Mouse (Mus musculus): ENCODE results near the gene Mcf2l. TPM values are rescaled to one million over a fixed set of nuclear protein-coding genes. Genes with fewer than 3 reads are reported as not detected.
A peak's percentile ranks its signal among the peaks of the same experiment; 100 is the strongest.

The Mcf2l gene
- total RNA-seq, 2 experiments from 2014 or later: 26.0 to 29.3 TPM

DNA sequence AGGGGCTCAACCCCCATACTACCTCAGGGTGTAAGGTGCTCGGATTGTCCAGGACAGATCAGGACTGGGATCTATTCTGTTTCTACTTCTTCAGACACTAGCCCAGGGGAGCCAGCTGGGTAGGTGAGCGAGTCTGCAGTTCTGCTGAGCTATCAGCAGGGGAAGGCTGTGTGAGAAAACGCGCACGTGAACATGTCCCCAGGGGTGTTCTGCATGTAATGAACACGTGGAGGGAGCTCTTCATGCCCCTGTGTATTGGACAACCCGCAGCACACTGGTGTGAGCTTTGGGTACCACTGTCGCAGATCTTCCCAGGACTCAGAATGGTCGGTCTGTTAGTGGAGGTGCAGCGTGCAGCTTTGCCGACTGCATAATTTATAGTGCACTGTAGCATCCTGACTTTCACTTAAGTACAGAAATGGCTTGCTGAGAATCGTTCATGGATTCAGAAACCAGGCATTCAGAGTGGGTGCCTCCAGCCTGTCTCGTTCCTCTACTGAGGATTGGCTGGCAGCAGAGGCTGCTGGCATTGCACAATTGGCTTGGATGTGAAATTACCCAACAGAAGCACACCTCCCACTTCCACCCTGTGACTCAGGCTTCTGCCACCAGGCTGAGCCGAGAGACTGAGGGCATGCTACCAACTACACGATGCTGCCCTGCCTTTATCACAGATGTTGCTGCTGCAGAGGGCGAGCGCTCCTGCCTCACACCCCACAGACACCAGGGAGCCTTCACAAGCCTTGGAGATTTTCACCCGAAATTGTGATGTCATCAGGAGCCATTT is 110.3 kb downstream of the Mcf2l start:
- no peak for DNase-seq
- intact Hi-C loops (cut with DNase I): no loop called here

DNA sequence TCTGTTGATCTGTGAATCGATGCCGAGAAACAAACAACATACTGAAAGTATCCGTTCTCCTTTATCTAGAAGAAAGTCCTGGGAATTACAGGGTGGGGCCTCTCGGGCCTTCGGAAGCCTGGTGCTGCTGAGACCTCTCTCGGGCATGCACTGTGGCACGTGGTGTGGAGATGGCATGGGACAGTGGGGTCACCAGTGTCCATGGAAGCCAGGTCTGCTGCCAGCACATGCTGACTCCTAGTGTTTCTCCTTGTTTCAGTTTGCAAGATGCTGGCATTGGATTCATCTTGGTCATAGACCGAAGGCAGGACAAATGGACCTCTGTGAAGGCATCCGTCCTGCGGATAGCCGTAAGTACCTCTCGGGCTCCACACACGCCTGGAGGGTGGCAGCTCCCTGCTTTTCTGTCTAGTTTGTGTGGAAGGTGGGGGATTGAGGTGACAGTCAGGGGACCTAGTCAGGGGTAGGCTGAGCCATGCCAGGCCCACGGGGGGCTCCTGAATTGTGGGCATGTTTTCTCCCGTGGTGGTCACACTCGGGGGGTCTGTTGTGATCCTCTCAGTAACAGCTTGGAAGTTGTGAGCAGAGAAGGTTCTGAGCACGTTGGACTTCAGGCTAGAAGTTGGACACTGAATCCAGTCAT is 111.1 kb downstream of the Mcf2l start:
- DNase-seq: no peak
- intact Hi-C loops (cut with DNase I): no loop called here

DNA sequence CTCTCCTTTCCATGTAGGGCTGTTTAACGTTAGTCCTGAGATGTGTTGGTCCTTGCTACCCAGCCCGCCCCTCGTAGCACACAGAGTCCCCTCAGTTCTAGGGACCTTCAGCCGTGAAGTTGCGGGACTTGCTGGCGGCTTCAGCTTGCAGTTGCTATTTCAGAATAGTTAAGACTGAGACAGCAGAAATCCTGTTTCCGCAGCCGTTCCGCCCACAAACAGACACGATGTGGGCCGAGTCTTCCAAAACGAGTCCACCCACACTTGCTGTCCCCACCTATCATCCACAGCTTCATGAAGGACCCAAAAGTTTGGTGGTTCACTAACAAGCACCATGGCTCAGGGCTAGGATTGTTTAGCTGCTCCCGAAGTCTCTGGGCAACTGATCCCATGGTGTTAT is 111.7 kb downstream of the Mcf2l start:
- intact Hi-C loops (cut with DNase I): no loop called here
- DNase-seq: no peak

DNA sequence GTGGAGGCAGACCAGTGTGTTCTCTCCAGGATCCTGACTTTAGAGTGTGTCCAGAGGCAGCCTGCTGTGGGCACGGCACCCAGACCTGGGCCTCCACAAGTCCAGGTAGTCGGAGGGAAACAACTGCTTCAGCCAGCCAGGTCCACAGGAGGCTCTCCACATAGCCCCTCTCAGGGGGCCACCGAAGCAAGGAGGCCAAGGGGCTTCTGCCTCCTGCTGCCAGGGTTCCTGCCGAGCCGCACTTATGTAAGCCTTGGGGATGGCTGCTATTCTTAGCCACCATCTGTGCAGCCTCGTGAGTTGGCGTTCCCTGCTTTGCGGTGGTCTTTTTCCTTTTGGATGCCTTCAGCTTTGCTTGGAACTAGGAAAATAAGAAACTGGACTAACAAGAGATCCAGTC is 114.0 kb downstream of the Mcf2l start:
- no peak for DNase-seq
- intact Hi-C loops (cut with DNase I): no loop called here

DNA sequence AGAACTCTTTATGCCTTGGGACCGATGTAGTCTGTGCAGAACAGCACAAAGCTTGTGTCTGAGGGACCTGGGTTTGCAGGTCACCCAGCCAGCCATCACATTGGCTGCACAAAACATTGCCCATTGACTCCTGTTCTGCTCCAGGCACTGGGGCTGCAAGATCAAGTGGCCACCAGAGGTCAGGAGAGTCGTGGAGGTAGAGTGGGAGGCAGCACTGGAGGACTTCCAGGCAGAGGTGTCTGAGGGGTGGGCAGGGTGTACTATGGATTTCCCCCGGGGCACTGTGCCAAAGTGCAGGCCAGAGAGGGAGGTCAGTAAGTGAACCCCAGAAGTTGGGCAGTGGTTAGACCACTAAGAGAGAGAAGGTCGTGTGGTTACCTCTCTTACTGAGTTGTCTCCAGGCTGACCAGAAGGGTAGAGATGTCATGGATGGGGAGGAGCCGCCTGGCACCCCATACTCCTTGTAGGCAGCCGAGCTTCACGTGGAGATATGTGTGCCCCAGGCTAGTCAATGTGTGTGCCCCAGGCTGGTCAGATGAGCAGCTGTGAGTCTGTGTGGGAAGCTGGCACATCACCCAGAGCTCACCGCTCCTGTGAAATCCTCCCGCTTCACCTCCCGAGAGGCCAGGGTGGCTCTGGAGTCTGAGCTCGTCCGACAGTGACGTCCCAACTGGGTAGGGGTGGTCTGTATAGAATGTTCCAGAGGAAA is 115.3 kb downstream of the Mcf2l start:
- intact Hi-C loops (cut with DNase I): no loop called here
- no peak for DNase-seq

DNA sequence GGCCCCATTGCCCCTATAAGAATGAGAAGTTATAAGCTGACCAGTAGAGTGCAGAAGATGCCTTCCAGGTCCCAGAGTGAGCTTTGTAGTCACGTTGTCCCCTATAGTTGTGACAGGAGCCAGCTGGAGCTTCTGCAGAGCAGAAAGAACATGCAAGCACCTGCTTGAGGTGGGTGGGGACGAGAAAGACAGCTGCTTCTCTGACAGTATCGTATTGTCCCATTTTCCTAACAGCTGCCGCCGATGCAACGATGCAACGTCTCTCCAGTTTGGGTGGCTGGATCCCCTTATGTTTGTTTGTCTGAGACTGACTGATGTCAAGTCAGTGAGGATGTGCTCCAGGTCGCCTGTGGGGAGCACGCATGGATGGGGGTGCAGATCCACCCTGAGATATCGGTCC is 117.8 kb downstream of the Mcf2l start:
- DNase-seq: no peak
- intact Hi-C loops (cut with DNase I): loop anchor here (5.0 kb wide), 1 partner anchor 61 kb away; no protein-coding TSS in a partner anchor

DNA sequence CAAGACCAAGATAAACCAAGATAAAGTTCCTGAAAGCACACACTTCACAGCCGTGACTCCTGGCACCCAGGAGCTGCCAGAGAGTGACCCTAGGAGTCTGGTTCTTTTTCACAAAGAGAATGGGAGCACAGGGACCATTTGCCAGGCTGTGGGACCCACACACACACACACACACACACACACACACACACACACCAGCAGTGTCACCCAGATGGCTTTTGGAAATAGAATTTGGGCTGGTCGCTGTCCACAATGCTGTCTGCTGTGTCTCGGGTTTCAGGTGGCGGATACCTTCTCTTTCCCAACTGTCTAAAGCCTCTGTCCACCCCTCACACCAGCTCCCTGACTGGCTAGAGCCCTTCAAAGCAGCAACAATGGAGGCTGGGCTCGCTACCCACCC is 120.9 kb downstream of the Mcf2l start:
- intact Hi-C loops (cut with DNase I): loop anchor here (5.0 kb wide), 1 partner anchor 58 kb away; no protein-coding TSS in a partner anchor
- no peak for DNase-seq

DNA sequence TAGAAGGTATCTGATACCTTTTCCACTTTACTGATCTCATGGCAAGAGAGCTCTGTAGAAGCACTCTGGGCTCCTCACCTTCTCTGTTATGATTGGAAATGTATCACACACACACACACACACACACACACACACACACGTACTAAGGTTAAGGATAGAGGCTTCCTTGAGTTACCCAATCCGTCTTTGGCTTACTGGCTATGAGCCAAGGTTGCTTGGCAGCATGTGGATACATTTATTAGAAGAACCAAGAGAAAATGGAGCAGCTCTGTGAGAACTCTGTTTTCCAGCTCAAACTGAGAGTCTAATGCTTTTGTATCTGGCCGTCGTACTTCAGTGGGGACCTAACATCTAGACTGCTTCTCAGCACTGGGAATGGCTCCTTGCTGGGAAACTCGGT is 121.9 kb downstream of the Mcf2l start:
- intact Hi-C loops (cut with DNase I): no loop called here
- DNase-seq: no peak

DNA sequence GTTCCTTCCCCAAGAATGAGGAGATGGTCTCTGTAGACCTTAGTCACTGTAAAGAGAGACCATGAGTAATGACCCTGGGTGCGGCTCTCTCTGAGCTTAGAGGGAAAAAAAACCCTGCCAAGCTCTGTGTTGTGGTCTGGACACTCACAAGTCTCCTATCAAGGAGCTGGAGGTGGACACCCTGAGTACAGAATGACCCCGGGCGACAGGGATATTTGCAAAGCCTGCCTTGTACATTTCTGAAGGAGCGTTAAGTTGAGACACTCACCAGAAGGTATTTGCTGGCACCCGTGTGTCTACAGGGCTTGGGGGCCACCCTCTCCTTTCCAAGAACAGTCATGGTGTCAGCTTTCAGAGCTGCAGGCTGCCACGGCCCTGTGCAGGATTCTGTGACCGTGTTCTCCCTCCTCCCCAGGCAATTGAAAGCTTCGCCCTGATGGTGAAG is 123.2 kb downstream of the Mcf2l start:
- DNase-seq: peak; percentile 37 to 38
- intact Hi-C loops (cut with DNase I): no loop called here

DNA sequence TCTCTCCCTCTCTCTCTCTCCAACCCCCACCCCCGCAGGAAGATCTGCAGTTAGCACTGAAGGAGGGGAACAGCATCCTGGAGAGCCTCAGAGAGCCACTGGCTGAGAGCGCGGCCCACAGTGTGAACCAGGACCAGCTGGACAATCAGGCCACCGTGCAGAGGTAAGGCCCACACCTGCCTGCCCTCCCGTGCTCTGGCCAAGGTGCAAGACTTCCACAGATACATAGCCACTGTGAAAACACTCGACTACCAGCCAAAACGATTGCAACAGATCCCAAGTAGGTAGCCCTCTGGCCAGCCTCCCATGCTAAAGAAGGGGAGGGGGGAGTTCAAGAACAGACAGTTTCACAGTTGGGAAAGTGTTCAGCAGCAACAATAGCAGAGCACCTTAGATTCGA is 124.7 kb downstream of the Mcf2l start:
- intact Hi-C loops (cut with DNase I): no loop called here
- DNase-seq: no peak

DNA sequence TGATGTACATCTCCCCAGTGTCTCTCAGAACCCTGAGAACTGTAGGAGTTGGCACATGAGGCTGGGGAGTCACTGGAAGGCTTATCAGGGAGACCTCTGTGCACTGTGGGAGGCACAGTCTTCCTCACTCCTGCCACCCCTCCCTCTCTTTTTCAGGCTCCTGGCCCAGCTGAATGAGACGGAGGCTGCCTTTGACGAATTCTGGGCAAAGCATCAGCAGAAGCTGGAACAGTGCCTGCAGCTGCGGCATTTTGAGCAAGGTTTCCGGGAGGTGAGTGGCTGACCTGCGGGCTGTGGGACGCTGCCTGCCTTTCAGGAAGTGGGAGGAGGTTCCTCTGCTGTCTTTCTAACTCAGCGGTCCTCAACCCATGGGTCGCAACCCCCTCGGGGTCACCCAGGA is 126.2 kb downstream of the Mcf2l start:
- intact Hi-C loops (cut with DNase I): no loop called here
- DNase-seq: no peak

DNA sequence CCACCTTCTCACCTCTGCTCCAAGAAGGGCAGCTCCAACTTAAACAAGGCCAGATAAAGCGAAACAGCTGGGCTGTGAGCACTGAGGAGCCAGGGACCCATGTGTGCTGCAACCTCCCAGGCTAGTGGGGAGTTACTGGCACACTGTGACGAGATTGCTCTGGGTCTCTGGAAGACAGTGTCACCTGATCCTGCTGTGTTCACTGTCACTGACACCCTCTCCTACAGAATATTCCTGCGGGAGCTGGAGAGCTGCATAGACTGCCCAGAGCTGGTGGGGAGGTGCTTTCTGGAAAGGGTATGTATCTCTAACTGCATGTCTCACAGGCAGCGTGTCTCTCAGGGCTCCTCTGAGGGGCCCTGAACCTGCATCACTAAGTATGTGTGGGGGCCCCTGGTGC is 133.9 kb downstream of the Mcf2l start:
- DNase-seq: no peak
- intact Hi-C loops (cut with DNase I): no loop called here

DNA sequence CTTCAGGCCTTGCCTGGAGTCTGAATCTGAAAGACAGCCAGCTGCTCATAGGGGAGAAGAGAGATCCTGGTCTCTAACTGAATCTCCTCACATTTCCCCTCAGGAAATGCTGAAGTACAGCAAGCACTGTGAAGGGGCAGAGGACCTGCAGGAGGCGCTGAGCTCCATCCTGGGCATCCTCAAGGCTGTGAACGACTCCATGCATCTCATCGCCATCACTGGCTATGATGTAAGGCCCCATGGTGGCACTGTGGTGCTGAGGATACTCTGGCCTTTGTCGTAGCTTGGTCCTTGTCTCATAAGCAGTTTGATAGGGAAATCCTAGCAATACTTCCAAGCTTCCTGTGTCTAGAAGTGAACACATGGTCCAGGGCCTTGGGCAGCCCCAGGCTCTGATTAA is 136.7 kb downstream of the Mcf2l start:
- no peak for DNase-seq
- intact Hi-C loops (cut with DNase I): no loop called here

DNA sequence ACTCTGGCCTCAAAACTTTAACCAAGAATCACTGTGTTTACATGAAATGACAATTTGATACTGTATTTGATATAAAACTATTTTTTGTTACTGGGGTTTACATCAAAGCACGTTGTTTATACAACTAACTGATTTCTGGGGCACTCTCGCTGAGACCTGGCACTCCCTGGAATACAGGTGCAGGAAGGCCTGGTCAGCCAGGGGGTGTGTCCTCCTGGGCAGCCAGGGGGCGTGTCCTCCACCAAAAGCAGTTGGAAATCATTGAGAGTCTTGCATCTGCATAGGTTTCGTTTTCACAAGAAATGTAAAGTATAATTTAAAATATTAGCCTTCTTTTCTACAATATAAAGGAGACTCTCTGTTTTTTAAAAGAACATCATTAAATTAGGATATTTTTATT is 146.0 kb downstream of the Mcf2l start:
- no peak for DNase-seq
- intact Hi-C loops (cut with DNase I): no loop called here

DNA sequence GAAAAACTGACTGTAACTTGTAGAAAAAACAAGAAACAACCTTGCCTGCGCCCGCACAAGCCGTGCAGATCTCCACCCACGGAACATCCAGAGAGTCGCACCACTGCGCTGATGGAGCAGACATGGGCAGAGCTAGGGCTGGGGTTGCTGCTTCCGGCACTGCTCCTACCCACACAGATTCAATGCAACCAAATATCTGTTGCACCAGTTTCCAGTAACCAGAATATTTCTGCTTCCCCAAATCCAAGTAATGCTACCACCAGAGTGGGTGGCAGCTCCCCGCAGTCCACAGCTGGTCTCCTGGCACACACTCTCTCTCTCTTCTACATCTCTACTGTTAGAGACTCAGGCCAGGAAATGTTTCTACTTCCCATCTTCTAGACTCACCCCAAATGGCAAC is 148.2 kb downstream of the Mcf2l start:
- no peak for DNase-seq
- intact Hi-C loops (cut with DNase I): no loop called here

DNA sequence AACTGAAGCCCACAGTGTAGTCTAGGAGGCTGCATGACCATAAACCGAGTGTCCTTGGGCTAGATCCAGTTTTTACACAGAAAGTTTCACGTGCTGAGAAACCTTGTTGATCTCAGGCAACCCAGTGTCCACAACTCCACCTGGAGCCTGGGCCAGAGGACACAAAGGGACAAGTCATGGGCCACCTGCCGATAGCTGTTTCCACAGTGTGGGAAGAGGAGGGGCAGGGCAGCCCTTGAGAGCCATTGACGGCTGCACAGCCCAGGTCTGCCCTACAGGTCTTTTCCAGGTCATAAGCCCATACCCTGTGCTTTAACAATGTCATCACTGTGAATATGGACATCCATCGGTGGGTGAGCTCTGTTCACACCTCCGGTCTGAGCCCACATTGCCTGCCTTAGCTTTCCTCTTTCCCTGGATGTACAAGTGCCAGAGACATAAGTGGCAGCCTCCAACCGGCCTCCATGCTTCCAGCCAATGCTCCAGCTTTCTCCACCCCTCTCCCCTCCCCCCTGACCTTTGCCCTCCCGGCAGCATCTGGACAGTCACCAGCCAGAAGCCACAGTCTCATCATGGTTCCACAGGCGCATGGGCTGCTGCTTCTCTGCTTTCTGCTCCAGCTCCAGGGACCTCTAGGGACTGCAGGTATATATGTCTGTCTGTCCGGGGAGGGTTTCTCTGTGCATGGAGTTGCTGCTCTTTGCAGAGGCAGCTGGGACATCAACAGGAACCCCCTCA is 152.1 kb downstream of the Mcf2l start, which contains the start of gene F7:
Gene F7, plus strand, starts transcription at position 548 of the 738 bp plus-strand sequence.
- DNase-seq: no peak
- intact Hi-C loops (cut with DNase I): no loop called here

DNA sequence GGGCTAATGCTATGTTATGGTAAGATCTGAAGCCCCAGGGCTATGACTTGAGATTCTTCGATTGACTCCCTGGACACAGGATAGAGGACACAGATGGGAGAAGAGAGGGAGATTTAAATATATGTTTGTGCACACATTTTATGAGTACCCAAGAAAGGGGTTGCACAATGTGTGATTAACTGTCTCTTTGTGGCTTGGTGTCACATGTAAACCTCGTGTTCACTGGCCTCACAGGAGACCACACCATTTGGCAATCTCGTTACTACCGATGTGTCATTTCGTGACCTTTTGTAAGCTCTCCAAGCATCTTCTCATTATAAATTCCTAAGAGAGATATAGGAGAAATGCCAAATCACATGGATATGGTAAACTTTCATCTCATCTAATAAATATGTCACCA is 154.0 kb downstream of the Mcf2l start:
- DNase-seq: no peak
- intact Hi-C loops (cut with DNase I): no loop called here

DNA sequence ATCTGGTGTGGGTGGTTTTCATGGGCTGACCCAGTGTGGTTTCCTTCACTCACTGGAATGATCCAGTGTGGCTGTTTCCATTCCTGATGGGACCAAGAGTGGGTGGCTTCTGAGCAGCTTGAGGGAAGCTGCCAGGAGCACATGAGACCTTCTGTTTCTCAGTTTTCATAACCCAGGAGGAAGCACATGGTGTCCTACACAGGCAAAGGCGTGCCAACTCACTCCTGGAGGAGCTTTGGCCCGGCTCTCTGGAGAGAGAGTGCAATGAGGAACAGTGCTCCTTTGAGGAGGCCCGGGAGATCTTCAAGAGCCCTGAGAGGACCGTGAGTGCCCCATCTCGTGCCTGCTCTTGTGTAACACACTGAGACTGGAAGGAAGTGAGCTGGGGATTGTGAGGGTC is 154.9 kb downstream of the Mcf2l start:
- intact Hi-C loops (cut with DNase I): no loop called here
- no peak for DNase-seq

DNA sequence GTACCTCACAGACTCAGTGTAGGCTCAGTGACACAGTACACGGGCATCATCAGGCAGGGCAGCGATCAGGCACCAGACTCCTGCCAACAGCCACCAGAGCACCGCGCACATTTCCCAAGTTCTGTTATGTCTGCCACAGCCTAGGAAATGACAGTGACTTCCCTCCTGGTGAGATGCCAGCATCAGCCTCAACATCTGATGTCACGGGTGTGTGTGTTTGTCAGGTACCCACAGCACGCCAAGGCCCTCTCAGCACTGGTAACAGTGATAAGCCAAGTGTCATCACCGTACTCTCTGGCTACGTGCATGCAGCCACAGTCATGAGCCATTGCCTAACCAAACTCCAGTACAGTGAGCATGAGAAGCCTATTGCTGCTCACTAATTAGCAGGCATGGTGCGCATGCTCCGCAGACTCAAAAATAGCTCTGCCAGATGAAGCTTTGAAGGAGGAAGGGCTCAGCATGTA is 162.8 kb downstream of the Mcf2l start:
- DNase-seq: no peak
- intact Hi-C loops (cut with DNase I): no loop called here

DNA sequence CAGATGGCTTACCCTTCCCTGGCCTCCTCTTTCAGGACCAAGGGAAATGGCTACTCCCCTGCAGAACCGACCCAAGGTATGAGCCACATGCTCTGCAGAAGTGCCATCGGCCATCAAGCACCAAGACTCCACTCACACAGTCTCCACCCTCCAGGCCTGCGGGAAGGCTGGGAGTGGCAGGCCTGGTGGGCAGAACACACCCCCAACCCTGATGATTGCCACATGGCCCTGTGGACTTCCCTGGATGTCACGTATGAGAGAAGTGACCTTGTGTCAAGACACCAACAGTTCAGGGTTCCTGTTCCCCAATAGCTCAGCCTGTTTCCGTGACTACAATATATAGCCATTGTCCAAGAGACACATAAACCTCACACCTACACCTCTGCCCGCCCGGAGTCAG is 163.4 kb downstream of the Mcf2l start, which contains the start of gene F10:
Gene F10, plus strand, starts transcription at position 294 of the 400 bp plus-strand sequence.
- intact Hi-C loops (cut with DNase I): no loop called here
- DNase-seq: no peak

DNA sequence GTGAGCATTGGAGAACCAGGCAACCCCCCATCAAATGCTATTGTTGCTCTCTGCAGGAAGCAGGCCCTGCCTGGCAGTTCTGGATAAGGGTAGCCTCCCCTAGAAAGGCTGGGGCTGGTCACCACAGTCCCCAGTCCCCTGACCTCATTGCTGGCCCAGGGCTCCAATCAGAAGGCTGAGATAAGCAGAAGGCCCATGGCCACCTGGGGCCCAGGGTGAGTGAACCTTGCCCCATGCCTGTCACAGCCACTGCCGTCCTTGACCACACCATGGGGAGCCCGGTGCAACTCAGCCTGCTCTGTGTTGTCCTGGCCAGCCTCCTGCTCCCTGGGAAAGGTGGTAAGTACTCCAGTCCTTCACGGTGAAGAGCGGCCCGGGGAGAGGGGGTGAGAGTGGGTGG is 164.0 kb downstream of the Mcf2l start:
- no peak for DNase-seq
- intact Hi-C loops (cut with DNase I): no loop called here

Measured in gastrocnemius, postnatal 36 days (tissue).